23 mouse cellular contexts compared by ENCODE assay signal in the genomic region with DNA sequence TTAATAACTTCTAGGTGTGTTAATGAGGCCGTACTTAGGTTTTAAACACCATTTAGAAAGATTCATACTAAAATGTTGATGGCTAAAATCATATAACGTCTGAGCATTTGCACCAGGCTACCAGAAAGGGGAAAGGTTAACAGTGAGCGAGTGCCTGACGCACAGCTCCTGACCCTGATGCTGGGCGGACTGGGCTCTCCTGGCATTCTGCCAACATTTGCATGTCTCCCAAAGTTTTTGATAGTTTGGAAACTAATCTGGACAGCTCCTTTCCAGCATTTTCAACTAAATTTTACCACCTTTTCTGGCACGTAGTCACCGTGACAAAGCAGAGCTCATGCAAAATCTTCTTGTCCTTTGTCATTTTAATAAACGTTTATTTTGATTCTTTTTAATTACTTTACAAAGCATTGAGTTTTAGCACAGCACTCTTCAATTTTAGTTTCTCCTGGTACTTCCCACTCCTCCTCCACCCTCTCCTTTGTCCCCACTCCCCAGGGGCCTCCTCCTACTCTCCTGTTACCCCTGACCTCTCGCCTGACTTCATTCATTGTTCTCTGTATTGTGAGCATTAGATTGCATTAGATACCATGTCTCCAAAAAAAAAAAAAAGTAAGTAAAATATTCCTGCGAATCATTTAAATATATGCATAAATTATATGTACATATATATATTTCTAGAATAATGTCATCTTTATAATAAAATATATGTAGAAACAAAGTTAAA. TPM values are rescaled to one million over a fixed set of nuclear protein-coding genes. Genes with fewer than 3 reads are reported as not detected.
DNase-seq lines count a peak whose midpoint lies in the region; ATAC-seq and TF ChIP-seq lines count a peak whose summit lies in the region.
"Had no signal": no experiment of that assay in that cellular context is flagged by ENCODE, and none has a peak within 500 bp of the region (broad histone marks: within the 10 kb centered on the region; RNA-seq: fewer than 3 reads in every experiment).

No protein-coding gene starts in this region.

- in situ Hi-C loops in ES-E14 (cut with MboI; ENCODE audit: low sequenced_read_pairs in 2 of 2, unreplicated experiment in 2 of 2) = no loop called here

- H3K9me3 ChIP-seq in limb, embryonic 14.5 days (ENCODE audit: control insufficient read depth, low read length) = 0 out of 2 replicates have a peak, but pooled peaks cover 7% of the 10 kb centered on the region
- H3K9me3 ChIP-seq in limb, embryonic 10.5 days (replicated peaks) = peaks cover 4% of the 10 kb centered on the region; the same call in 1 of the 2 replicates
- no peaks in the 10 kb centered on the region for H3K9me3 ChIP-seq in ES-E14 (ENCODE audit: control insufficient read depth, insufficient read depth, low read depth, low read length)
- H3K9me3 ChIP-seq: forebrain, embryonic 12.5 days; heart, embryonic 15.5 days; liver, embryonic 13.5 days; midbrain, embryonic 15.5 days had no signal

- no peaks in the 10 kb centered on the region for H3K27me3 ChIP-seq in limb, embryonic 14.5 days (ENCODE audit: control insufficient read depth, insufficient read depth, low read length)
- no peaks in the 10 kb centered on the region for H3K27me3 ChIP-seq in limb, embryonic 10.5 days (ENCODE audit: low read depth, poor library complexity, severe bottlenecking)
- H3K27me3 ChIP-seq: forebrain, embryonic 12.5 days; heart, embryonic 15.5 days; liver, embryonic 13.5 days; midbrain, embryonic 15.5 days; neural tube, embryonic 15.5 days had no signal

- no peak overlapping the region for H3K4me2 ChIP-seq in limb, embryonic 14.5 days (replicated peaks; ENCODE audit: low read depth, low read length, severe bottlenecking)
- H3K4me2 ChIP-seq: forebrain, embryonic 12.5 days; heart, embryonic 15.5 days; liver, embryonic 13.5 days; midbrain, embryonic 15.5 days; neural tube, embryonic 15.5 days had no signal

- H3K4me1 ChIP-seq in limb, embryonic 14.5 days (ENCODE audit: control insufficient read depth, insufficient read depth, low read length) = no peaks in the 10 kb centered on the region
- H3K4me1 ChIP-seq in limb, embryonic 10.5 days = no peaks in the 10 kb centered on the region
- peaks cover 0 to 10% of the 10 kb centered on the region in 2 experiments; a peak in 2 of 4 replicates for H3K4me1 ChIP-seq in ES-E14 (ENCODE audit: control insufficient read depth in 2 of 2, insufficient read depth in 2 of 2, low read length in 2 of 2, poor library complexity in 1 of 2)
- H3K4me1 ChIP-seq: forebrain, embryonic 12.5 days; heart, embryonic 15.5 days; liver, embryonic 13.5 days; neural tube, embryonic 15.5 days had no signal

- no peak overlapping the region for H3K9ac ChIP-seq in limb, embryonic 14.5 days (ENCODE audit: low read depth, low read length, severe bottlenecking)
- no peak overlapping the region for H3K9ac ChIP-seq in ES-E14 (ENCODE audit: insufficient read depth, low read depth, low read length, poor library complexity, severe bottlenecking)
- H3K9ac ChIP-seq: forebrain, embryonic 12.5 days; heart, embryonic 15.5 days; liver, embryonic 13.5 days; midbrain, embryonic 15.5 days; neural tube, embryonic 15.5 days had no signal

- 63% methylated on average over 10 of the region's 10 CpGs for WGBS in limb, embryonic 14.5 days
- WGBS in limb, embryonic 10.5 days = 72% methylated on average over 10 of the region's 10 CpGs

- no peak for ATAC-seq in limb, embryonic 14.5 days (ENCODE audit: low FRiP score, low read depth)
- no peak for ATAC-seq in megakaryocyte progenitor cell, adult 5-6 weeks (replicated peaks; ENCODE audit: poor library complexity)
- ATAC-seq: midbrain, embryonic 15.5 days had no signal

- no peak for TF ChIP-seq POLR2A in limb, embryonic 14.5 days (IDR thresholded peaks at IDR 0.05; ENCODE audit: borderline replicate concordance, extremely low read depth, insufficient read depth, insufficient read length)

- H3K27ac ChIP-seq in limb, embryonic 14.5 days (replicated peaks; ENCODE audit: low read depth, low read length) = no peak overlapping the region
- H3K27ac ChIP-seq in limb, embryonic 10.5 days = no peak overlapping the region
- H3K27ac ChIP-seq in ES-E14 (ENCODE audit: insufficient read depth, low read depth, low read length, poor library complexity, severe bottlenecking) = no peak overlapping the region; the same call in 1 of the 2 replicates
- H3K27ac ChIP-seq: forebrain, embryonic 12.5 days; heart, adult 2 months; heart, embryonic 15.5 days; liver, embryonic 13.5 days; midbrain, embryonic 15.5 days; neural tube, embryonic 15.5 days; stomach, postnatal 0 days had no signal

- H3K36me3 ChIP-seq in limb, embryonic 14.5 days (ENCODE audit: control insufficient read depth, insufficient read depth, low read length) = no peaks in the 10 kb centered on the region
- H3K36me3 ChIP-seq in limb, embryonic 10.5 days = peaks cover 11% of the 10 kb centered on the region
- no peaks in the 10 kb centered on the region for H3K36me3 ChIP-seq in ES-E14 (ENCODE audit: control insufficient read depth, insufficient read depth, low read length, poor library complexity, severe bottlenecking)
- H3K36me3 ChIP-seq: G1E; midbrain, embryonic 15.5 days had no signal

- DNase-seq in limb, embryonic 14.5 days (ENCODE audit: low spot score) = peak; percentile 14
- DNase-seq in limb, embryonic 10.5 days (ENCODE audit: low spot score) = no peak
- DNase-seq in ES-E14 (ENCODE audit: low read depth, low spot score) (no peak), adipocyte (ENCODE audit: low spot score) (peak; percentile 24)
- DNase-seq in mesoderm, embryonic 11.5 days (ENCODE audit: low read depth, low spot score) = peak; percentile 36
- no peak for DNase-seq in right cerebral cortex, postnatal 14 days
- DNase-seq: cerebellum, adult 2 months; gastrocnemius, postnatal 10 days; heart, adult 2 months; heart, postnatal 4 days; kidney, adult 2 months; liver, embryonic 13.5 days; right cerebral cortex, postnatal 4 days; thymus, postnatal 25 days had no signal

- H3K4me3 ChIP-seq in limb, embryonic 14.5 days (replicated peaks; ENCODE audit: low read length) = no peak overlapping the region
- H3K4me3 ChIP-seq in limb, embryonic 10.5 days = no peak overlapping the region
- H3K4me3 ChIP-seq in ES-E14 (ENCODE audit: insufficient read depth in 1 of 2, low read depth in 1 of 2, low read length in 2 of 2, poor library complexity in 1 of 2, severe bottlenecking in 1 of 2) = no peak overlapping the region
- H3K4me3 ChIP-seq: forebrain, embryonic 12.5 days; heart, adult 2 months; heart, embryonic 15.5 days; liver, embryonic 13.5 days; midbrain, embryonic 15.5 days; neural tube, embryonic 15.5 days had no signal

TF ChIP-seq in ES-E14, 5 proteins besides CTCF, POLR2A, EP300 and RAD21:
- TF ChIP-seq MAFK (IDR thresholded peaks at IDR 0.05; ENCODE audit: insufficient read depth, low read depth, low read length) = no peak
- TF ChIP-seq ZC3H11A (IDR thresholded peaks at IDR 0.05; ENCODE audit: borderline replicate concordance, low read depth, low read length) = no peak
- TF ChIP-seq CHD2 (IDR thresholded peaks at IDR 0.05; ENCODE audit: low read depth, low read length) = no peak
- TF ChIP-seq HCFC1 (IDR thresholded peaks at IDR 0.05; ENCODE audit: borderline replicate concordance, insufficient read depth, low read length) = no peak
- peak; percentile 69 for TF ChIP-seq ZNF384 (IDR thresholded peaks at IDR 0.05; ENCODE audit: low read depth, low read length)

RNA-seq across cellular contexts. Expression of gene Vamp9, which starts 35.9 kb away (rescaled TPM):
- 0.10 and 0.19 TPM in 2 replicates for polyA plus RNA-seq in limb, embryonic 14.5 days (2012; rRNA removed)
- polyA plus RNA-seq in limb, embryonic 14.5 days (2014; fragmentation: Nextera tagmentation; extraction: Ambion mirVana) = not detected in 2 replicates
- not detected in 2 replicates for polyA plus RNA-seq in limb, embryonic 10.5 days (2016; fragmentation: Nextera tagmentation; extraction: Ambion mirVana)
- total RNA-seq in ES-E14 (2012; rRNA removed) = not detected in 2 replicates
- total RNA-seq in megakaryocyte progenitor cell, adult 5-6 weeks (2015) = not detected in 2 replicates
- total RNA-seq in megakaryocyte progenitor cell, adult 5-6 weeks (2017) = not detected in 2 replicates
- total RNA-seq: G1E; megakaryocyte, adult 5-6 weeks had no signal
- polyA plus RNA-seq: cerebellum, adult 2 months; embryonic facial prominence, embryonic 11.5 days; G1E; heart, adult 2 months; liver, embryonic 13.5 days had no signal

RNA-seq across cellular contexts. Expression of gene Hnrnpd, which starts 36.8 kb away (rescaled TPM):
- polyA plus RNA-seq in limb, embryonic 14.5 days (2012; rRNA removed) = 224 and 369 TPM in 2 replicates
- 168 and 184 TPM in 2 replicates for polyA plus RNA-seq in limb, embryonic 14.5 days (2014; fragmentation: Nextera tagmentation; extraction: Ambion mirVana)
- 335 and 338 TPM in 2 replicates for polyA plus RNA-seq in limb, embryonic 10.5 days (2016; fragmentation: Nextera tagmentation; extraction: Ambion mirVana)
- total RNA-seq in ES-E14 (2012; rRNA removed) = 50.8 and 92.4 TPM in 2 replicates
- total RNA-seq in megakaryocyte progenitor cell, adult 5-6 weeks (2015) = 378 and 387 TPM in 2 replicates
- 92.7 and 143 TPM in 2 replicates for total RNA-seq in megakaryocyte progenitor cell, adult 5-6 weeks (2017)

RNA-seq across cellular contexts. Expression of gene 4930524J08Rik, which starts 36.9 kb away (rescaled TPM):
- 6.6 and 7.7 TPM in 2 replicates for polyA plus RNA-seq in limb, embryonic 14.5 days (2012; rRNA removed)
- 2.0 and 2.4 TPM in 2 replicates for polyA plus RNA-seq in limb, embryonic 14.5 days (2014; fragmentation: Nextera tagmentation; extraction: Ambion mirVana)
- polyA plus RNA-seq in limb, embryonic 10.5 days (2016; fragmentation: Nextera tagmentation; extraction: Ambion mirVana) = 1.7 and 2.4 TPM in 2 replicates
- total RNA-seq in ES-E14 (2012; rRNA removed) = 1.1 and 3.3 TPM in 2 replicates
- total RNA-seq in megakaryocyte progenitor cell, adult 5-6 weeks (2015) = 0.98 and 1.2 TPM in 2 replicates
- total RNA-seq in megakaryocyte progenitor cell, adult 5-6 weeks (2017) = 1.9 TPM in 1 of 2 replicates, not detected in the other

Comparison
In these comparisons a context has a peak if more than half of its experiments do, and no peak if none do; other contexts are left out.
1. DNase-seq: peak in limb, embryonic 14.5 days (single experiment), adipocyte (single experiment) and mesoderm, embryonic 11.5 days (single experiment); none in limb, embryonic 10.5 days (single experiment), ES-E14 (single experiment) and right cerebral cortex, postnatal 14 days (single experiment).